Mouse (Mus musculus) small intestine, adult 2 months (tissue): Measurements from ENCODE around the gene Gstt1.

Experiments
- CTCF ChIP-seq: fragments of 200-500 bp; IDR thresholded peaks from 2 replicates; pipeline ENCODE4 v1.5.1; 2012; ENCODE audit warnings: low read depth, mild to moderate bottlenecking, control low read depth, inconsistent platforms, low read length, moderate library complexity, mixed read lengths; ENCODE audit not compliant: insufficient replicate concordance, insufficient read length; ENCODE audit errors: extremely low read depth
- POLR2A ChIP-seq: fragments of 200-500 bp; IDR thresholded peaks from 2 replicates; pipeline ENCODE4 v1.6.1; 2012; ENCODE audit warnings: low read depth, mild to moderate bottlenecking, control low read depth, inconsistent platforms, low read length, moderate library complexity

GRCm38 (mm10) chr10:75789081-75789735 is 9.2 kb downstream of the Gstt1 start:
- no peak for TF ChIP-seq CTCF
- no peak for TF ChIP-seq POLR2A
